Mouse (Mus musculus) thymus, postnatal 4 days (tissue): ENCODE results near the gene Gm45716.
A peak's percentile ranks its signal among the peaks of the same experiment; 100 is the strongest.

ENCODE experiments used
- DNase-seq: peaks from one replicate; pipeline ENCODE4 v3.0.0; 2021

Gene Gm45716

DNA sequence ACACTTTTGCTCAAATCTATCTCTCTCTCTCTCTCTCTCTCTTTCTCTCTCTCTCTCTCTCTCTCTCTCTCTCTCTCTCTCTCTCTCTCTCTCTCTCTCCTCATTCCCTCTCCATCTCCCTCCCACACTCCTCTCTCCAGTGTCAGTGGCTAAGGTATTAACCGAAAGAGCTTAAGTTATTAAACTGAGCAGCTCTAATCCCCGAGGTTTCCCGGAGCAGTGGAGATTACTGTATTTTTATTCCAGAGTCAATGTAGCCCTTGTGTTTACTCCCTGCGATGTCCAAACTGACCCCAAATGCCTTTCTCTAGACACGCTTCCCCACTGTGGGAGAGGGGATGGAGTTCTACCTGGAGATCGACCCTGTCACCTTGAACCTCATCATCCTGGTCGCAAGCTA is at the start of gene Gm45716:
Gm45716 (plus strand) TSS at position 243 of the 400 bp plus-strand sequence.
- no peak for DNase-seq

DNA sequence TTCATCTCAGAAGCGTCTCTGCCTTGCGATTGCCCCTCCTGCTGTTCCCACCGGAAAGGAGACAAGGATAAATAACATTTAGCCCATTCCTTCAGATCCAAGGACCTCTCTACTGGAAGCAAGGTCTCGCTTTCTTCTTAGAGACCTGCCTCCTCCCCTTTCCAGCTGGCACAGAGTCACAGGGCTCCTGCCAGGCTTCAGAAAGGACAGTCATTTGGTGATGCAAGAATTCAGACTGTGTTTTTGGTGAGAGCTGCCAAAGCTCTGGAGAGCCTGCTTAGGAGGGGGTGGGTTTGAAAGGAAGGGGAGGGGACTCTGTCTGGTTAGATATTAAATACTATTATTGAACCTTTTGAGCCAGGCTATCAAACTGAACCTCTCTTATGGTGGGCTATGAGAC is 45.1 kb upstream of the Gm45716 start:
- no peak for DNase-seq

DNA sequence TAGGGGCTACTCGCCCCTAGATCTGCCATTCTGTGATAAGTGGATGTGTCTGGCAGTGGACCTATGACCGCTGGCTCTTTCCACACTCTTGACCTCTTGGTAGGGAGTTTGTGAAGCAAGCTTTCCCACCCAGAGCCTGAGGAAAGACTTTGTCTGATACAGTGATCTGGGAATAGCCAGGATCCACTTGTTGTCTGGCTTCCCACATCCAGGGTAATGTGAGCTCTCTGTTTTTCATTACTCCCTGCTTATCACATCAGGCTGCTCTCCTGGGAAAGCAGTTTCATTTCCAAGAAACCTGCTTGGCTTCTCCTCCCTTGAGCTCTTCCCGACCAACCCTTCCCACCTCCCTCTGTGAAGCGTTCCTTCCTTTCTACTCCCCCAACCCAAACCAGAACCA is 44.5 kb upstream of the Gm45716 start:
- DNase-seq: no peak

DNA sequence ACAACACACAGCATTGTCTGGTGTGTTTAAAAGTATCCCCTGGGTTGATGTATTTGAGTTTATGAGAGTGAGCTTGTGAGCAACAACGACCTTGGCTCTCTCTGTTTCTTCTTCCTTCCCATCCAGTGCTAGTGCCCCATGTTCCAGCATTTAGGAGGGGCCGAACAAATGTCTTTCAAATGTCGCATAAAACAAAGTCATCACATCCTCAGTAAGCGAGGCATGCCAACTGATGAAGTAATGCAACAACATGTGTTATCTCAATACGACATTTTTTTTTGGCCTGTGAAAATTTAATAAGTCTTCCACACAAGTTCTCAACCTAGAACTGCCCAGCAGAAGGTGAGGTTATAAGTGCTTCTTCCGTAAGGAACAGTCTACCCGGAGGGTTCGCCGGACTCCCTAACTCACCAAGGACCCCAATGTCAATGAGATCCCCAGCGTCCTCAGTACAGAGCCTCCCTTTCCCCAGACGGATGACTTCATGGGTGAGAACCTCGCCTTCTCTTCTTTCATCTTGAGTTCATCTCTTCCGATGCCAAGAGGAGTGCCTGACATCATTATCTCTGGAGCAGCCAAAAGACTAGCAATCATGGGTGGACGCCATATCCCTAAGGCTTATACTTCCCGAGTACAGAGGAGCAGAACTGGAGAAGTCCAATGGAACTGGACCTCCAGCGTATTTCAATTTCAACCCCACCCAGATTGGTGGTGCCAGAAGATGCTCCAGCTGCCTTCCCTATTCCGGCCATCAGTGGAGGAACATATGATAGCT is 41.2 kb upstream of the Gm45716 start:
- no peak for DNase-seq

- DNase-seq: no peak
Observed at GRCm38 (mm10) chr11:90155066-90155465, 32.4 kb upstream of the Gm45716 start.

GRCm38 (mm10) chr11:90155466-90155865 is 32.0 kb upstream of the Gm45716 start:
- no peak for DNase-seq

- DNase-seq: peak; percentile 52
Observed at GRCm38 (mm10) chr11:90167771-90168170, 19.7 kb upstream of the Gm45716 start.

DNA sequence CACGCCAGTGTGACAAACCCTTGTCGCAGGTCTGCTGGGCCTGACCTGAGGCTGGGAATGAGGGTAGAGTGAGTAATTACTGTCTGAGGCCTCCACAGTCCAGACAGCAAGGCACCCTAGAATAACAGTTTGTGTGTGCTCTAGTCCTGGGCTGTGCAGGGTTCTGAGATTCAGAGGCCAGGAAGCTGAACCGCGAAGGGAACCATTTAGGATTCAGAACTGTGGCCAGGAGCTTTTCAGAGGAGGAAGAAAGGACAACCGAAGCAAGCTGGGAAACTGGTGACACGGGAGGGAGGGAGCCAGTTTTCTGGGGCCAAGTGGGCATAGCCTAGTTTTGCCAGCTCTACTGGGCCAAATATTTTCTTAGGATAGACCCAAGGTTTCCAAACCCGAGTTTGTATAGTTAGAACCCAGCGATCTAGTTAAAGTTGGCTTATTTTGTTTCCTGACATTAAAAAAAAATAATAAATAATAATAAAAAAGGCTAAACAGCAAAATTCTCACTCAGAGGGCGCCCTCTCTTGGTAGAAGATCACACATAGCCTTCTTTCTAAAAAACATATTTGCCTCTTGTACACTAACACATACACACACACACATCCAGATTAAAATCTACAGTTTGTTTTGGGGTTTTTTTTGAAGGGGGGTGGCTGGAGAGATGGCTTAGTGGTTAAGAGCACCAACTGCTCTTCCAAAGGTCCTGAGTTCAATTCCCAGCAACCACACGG is 19.0 kb upstream of the Gm45716 start:
- no peak for DNase-seq

GRCm38 (mm10) chr11:90169200-90170013 is 18.1 kb upstream of the Gm45716 start:
- no peak for DNase-seq

DNA sequence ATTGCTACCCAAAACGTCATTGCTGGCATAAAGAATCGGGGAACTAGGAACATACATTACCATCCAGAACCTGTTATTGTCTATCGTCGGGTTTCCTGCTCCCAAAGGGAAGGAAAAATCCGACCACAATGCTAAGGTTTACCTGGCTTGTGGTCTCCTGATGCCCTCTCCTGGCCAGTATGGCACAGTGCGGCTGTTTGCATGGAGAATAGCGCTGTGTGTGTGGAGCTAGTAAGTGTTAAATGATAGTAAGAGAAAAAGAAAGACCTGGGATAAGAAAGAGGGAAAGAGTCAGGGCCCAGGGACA is 17.5 kb upstream of the Gm45716 start:
- DNase-seq: peak; percentile 48

DNA sequence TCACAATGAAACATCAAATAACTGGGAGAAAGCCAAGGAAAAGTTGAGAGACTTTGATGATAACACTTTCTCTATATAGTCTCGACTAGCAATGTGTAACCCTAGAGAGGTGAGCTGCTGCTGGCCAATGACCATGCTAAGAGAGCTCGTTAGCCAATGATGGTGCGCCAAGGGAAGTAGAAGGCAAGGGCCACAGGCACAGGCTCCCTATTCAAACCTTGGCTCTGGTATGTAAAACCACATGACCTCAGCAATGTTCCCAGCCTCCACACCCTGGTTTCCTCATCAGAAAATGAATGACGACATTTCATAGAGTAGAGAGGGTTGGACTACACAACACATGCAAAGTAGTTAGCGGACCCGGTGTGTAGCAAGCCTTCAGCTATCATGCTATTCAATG is 15.2 kb upstream of the Gm45716 start:
- DNase-seq: no peak

- DNase-seq: no peak
Observed at GRCm38 (mm10) chr11:90175634-90176300, 11.7 kb upstream of the Gm45716 start.

GRCm38 (mm10) chr11:90177389-90177788 is 10.1 kb upstream of the Gm45716 start:
- DNase-seq: no peak

- DNase-seq: no peak
Observed at GRCm38 (mm10) chr11:90183361-90183760, 4.1 kb upstream of the Gm45716 start.

DNA sequence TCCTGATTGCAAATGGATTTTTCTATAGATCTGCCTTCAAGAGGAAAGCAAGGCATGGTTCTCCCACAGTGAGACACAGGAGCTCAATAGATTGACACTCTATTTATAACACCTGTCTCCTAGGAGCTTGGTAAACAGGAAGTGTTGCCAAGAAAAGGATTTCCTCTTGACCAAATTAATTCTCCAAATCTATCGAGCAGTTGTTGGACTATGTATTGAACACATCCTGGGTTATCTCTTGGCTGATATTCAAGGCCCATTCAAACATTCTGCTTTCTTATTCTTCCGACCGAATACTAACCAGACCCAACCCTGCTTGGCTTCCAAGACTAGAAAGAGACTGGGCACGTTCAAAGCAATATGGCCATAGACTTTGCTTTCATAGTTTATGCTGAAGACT is 2.7 kb upstream of the Gm45716 start:
- DNase-seq: no peak

DNA sequence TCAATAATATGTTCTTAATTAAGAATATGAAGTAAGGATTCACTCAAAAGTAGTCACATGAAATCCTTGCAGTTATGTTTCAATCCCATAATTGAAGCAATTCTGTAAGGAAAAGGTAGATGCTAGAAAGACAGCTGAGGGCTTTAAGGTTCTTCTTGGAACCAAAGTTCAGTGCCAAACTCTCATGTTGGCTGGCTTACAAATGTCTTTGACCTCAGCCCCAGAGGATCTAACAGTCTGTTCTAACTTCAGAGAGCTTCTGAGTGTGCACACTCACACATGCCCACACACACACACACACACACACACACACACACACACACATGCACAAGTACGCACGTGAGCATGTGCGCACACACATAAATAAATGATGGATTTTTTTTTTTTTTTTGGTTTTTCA is 2.7 kb downstream of the Gm45716 start:
- DNase-seq: no peak

DNA sequence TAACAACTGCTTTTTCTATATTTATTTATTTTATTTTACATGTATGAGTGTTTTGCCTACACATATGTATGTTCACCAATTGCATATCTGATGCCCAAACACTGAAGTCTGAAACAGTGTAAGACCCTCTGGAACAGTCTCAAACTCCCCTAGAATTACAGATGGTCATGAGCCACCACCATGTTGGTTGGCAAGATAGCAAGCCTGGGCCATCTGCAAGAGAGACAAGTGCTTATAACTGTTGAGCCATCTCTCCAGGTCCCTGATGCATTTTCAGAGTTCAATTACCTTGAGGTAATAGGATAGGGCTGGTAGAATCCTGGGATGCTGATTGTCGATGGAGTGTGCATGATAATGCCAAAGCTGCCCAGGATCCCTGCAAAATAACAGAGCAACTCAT is 7.5 kb downstream of the Gm45716 start:
- DNase-seq: no peak

DNA sequence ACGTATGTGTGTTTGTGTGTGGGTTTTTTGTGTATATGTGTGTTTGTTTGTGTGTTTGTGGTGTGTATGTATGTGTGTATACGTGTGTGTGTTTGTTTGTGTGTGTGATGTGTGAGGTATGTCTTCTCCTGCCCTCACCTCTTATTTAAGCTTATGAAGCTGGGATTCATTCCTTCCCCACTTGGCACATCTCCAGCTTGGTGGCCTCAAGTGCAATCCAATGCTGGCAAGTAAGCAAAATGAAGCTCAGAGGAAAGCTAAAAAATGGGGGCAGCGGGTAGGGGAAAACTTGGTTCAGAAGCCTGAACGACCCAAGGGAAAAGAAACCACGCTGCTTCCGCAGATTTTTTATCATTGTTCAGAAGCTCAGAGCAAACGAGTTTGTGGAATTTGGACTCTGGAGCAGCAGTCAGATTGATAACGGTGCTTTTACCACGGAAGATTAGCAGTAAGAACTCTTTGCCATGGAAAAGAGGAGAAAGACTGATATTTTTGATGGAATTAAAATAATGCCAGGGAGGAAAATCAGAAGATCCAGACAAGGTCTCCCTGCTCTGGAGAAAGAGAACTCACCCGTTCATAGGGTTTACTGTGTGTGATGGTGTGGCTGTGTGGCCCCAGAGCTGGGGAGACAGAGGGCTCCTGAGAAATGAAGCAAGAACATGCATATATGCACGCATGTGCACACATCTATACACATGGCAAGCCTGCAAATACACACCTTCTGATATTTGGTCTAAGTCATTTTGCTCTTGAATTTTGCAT is 8.5 kb downstream of the Gm45716 start:
- no peak for DNase-seq

- DNase-seq: no peak
Observed at GRCm38 (mm10) chr11:90196521-90197215, 9.2 kb downstream of the Gm45716 start.

GRCm38 (mm10) chr11:90198048-90198447 is 10.6 kb downstream of the Gm45716 start:
- DNase-seq: no peak

DNA sequence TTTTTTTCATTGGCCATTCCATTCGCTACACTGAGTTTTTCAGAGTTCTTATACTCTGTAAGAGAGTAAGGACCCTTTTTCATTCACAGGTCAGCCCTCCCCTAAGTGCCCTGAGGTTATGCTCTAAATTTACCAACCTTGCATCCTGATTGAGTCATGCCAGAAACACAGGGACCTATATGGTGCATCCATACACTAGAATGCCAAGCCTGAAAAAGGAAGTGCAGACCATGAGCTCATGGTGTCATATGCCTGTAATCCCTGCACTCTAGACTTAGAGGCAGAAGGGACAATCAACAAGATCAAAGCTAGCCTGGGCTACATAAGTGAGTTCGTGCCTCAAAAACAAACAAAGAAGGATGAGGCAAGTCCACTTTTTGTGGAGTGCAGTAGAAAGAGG is 13.3 kb downstream of the Gm45716 start:
- DNase-seq: no peak

- no peak for DNase-seq
Observed at GRCm38 (mm10) chr11:90214246-90214645, 26.8 kb downstream of the Gm45716 start.
